Mouse (Mus musculus): ENCODE data around the gene Spast. TPM values are rescaled to one million over a fixed set of nuclear protein-coding genes. Genes with fewer than 3 reads are reported as not detected.

Gene Spast
- 2.5 and 4.1 TPM in 2 replicates for polyA plus RNA-seq (2012; rRNA removed)
- 5.4 and 6.8 TPM in 2 replicates for polyA plus RNA-seq (2014; fragmentation: Nextera tagmentation; extraction: Ambion mirVana)

DNA sequence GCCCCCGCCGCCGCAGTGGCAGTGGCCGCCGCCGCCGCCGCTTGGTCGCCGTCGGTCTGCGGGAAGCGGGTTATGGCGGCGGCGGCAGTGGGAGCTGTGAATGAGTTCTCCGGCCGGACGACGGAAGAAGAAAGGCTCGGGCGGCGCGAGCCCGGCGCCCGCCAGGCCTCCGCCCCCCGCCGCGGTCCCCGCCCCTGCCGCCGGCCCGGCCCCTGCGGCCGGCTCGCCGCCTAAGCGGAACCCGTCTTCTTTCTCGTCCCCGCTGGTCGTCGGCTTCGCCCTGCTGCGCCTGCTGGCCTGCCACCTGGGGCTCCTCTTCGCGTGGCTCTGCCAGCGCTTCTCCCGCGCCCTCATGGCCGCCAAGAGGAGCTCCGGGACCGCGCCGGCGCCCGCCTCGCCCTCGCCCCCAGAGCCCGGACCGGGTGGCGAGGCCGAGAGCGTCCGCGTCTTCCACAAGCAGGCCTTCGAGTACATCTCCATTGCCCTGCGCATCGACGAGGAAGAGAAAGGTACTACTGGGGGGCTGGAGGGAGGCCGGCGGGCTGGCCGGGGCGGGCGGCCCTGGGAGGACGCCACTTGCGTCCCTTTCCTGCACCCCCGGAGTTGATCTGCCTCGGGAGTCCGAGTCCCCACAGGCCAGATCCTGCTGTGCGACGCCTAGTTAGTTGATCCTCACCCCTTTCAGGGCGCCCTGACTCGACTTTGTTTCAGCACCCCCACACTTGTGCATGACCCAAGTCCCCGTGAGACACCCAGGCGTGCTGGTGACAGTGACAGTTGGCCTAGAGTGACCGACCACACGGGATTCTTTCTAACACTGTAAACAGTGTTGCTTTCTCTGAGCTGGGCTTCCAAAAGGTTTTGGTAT lies at the start of gene Spast:
Gene Spast (plus strand): TSS at position 51 of the 868 bp plus-strand sequence.
- peaks cover 12 to 20% of the 10 kb centered on the region in 2 experiments for H3K4me1 ChIP-seq (replicated peaks; ENCODE audit: control insufficient read depth in 2 of 2, insufficient read depth in 2 of 2, low read length in 1 of 2)
- ATAC-seq (ENCODE audit: insufficient read depth) (peak; percentile 89), DNase-seq (ENCODE audit: low read depth in 3 of 3, low spot score in 3 of 3) (peak; percentile 44 to 60 (median 54))
- H3K27ac ChIP-seq, result peak within 1 kb of the TSS; percentile 81
- H3K27me3 ChIP-seq (ENCODE audit: control insufficient read depth, insufficient read depth, low read length), result no peaks in the 10 kb centered on the region
- H3K9me3 ChIP-seq (ENCODE audit: control insufficient read depth, low read length), result no peaks in the 10 kb centered on the region
- H3K4me2 ChIP-seq (ENCODE audit: low read depth), result peak within 1 kb of the TSS; percentile 84
- H3K9ac ChIP-seq (replicated peaks), result peak within 1 kb of the TSS; percentile 82
- H3K36me3 ChIP-seq (replicated peaks; ENCODE audit: control insufficient read depth, insufficient read depth, low read depth), result no peaks in the 10 kb centered on the region
- TF ChIP-seq CTCF (IDR thresholded peaks at IDR 0.05; ENCODE audit: low read depth) (no peak), EP300 (IDR thresholded peaks at IDR 0.05; ENCODE audit: low read depth) (no peak)
- 0% methylated on average over 74 of the region's 90 CpGs for WGBS (ENCODE audit: insufficient replicate concordance)
- peak within 1 kb of the TSS; percentile 68 to 86 for H3K4me3 ChIP-seq (ENCODE audit: insufficient read depth in 1 of 2, low read depth in 2 of 2, low read length in 2 of 2)

DNA sequence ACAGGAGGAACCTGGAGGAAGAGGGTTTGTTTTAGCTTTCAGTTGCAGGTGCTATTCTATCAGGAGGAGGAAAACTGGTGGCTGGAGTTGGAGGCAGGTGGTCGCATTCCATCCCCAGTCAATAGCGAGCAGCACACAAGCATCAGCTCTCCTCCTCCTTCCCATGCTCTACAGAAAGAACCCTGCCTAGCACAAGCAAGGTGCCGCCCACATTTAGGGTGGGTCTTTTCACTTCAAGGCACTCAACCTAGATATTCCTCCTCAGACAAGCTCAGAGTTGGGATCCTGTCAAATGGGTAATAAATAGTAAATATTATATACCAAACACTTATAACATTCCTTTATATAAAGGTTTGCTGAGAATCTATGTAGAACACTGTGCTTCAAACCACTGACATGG lies 48.6 kb upstream of the Spast start:
- Histone ChIP-seq H3K4me2 (ENCODE audit: low read depth) (peak overlapping the region; percentile 89), H3K9ac (replicated peaks) (no peak overlapping the region; the same call in 1 of the 2 replicates), H3K4me3 (ENCODE audit: insufficient read depth in 1 of 2, low read depth in 2 of 2, low read length in 2 of 2) (0 out of 4 replicates have a peak overlapping the region, but pooled peaks of 1 of the 2 experiments have one; percentile 13), H3K36me3 (replicated peaks; ENCODE audit: control insufficient read depth, insufficient read depth, low read depth) (no peaks in the 10 kb centered on the region; the same call in 1 of the 2 replicates), H3K9me3 (ENCODE audit: control insufficient read depth, low read length) (no peaks in the 10 kb centered on the region), H3K27ac (peak overlapping the region; percentile 43), H3K27me3 (ENCODE audit: control insufficient read depth, insufficient read depth, low read length) (no peaks in the 10 kb centered on the region), H3K4me1 (replicated peaks; ENCODE audit: control insufficient read depth in 2 of 2, insufficient read depth in 2 of 2, low read length in 1 of 2) (peaks cover 36 to 44% of the 10 kb centered on the region in 2 experiments)
- no peak for ATAC-seq (ENCODE audit: insufficient read depth)
- TF ChIP-seq CTCF (IDR thresholded peaks at IDR 0.05; ENCODE audit: low read depth), result no peak
- no peak for TF ChIP-seq EP300 (IDR thresholded peaks at IDR 0.05; ENCODE audit: low read depth)
- WGBS (ENCODE audit: insufficient replicate concordance), result 35% methylated on average over 3 of the region's 3 CpGs
- no peak for DNase-seq (ENCODE audit: low read depth in 3 of 3, low spot score in 3 of 3)

DNA sequence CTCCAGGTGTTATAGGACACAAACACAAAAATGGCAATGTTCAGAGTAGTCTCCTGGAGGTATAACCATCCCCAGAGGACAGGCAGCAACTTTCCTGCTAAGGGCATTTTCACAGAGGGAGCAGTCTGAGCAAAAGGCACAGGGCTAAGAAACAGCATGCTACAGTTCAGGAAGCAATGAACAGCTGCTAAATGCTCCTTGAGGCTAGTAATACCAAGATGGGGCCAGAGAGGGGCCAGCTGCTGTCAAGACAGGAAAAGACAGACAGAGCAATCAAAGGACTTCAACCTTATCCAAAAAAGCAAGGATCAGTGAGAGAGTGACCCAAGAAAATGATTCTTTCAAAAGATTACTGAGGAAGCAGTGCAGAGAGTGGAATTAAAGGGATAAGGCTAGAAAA lies 47.9 kb upstream of the Spast start:
- Histone ChIP-seq H3K9me3 (ENCODE audit: control insufficient read depth, low read length) (no peaks in the 10 kb centered on the region), H3K27ac (peak overlapping the region; percentile 43)
- TF ChIP-seq EP300 (IDR thresholded peaks at IDR 0.05; ENCODE audit: low read depth) (no peak), CTCF (IDR thresholded peaks at IDR 0.05; ENCODE audit: low read depth) (no peak)

DNA sequence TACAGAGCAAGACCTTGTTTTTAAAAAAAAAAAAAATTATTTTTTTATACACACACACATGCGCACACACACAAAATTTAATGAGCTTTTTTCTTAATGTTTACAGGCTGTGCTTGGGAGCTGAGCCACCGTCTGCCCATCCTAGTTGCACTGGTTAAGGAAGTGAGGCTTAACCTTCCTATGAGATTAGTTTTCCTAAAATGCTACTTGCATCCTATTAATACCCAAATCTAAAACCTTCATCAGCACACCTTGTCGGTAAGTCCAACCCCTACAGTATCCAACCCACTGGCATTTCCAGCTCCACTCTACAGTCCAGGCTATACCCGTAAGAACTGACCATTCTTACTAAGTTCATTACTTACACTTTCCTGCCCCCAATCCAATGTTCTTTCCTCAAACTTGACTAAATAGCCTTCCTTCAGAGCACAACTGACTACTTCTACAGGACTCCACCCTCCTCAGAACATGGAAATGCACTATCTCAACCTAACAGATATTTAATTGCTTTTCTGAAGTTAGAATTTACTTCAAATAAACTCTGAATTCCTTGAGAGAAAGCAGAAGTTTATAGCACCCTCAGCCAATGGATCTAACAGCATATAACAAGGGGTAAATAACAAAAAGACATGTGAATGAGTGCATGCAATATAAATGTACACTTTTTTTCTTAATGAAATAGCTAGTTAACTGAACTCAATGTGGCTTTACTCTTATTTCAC lies 47.0 kb upstream of the Spast start:
- ATAC-seq (ENCODE audit: insufficient read depth), result no peak
- Histone ChIP-seq H3K27ac (peak overlapping the region; percentile 79), H3K4me2 (ENCODE audit: low read depth) (peak overlapping the region; percentile 89), H3K4me1 (replicated peaks; ENCODE audit: control insufficient read depth in 2 of 2, insufficient read depth in 2 of 2, low read length in 1 of 2) (peaks cover 28 to 38% of the 10 kb centered on the region in 2 experiments), H3K27me3 (ENCODE audit: control insufficient read depth, insufficient read depth, low read length) (no peaks in the 10 kb centered on the region), H3K36me3 (replicated peaks; ENCODE audit: control insufficient read depth, insufficient read depth, low read depth) (no peaks in the 10 kb centered on the region; the same call in 1 of the 2 replicates), H3K4me3 (ENCODE audit: insufficient read depth in 1 of 2, low read depth in 2 of 2, low read length in 2 of 2) (peak overlapping the region; percentile 38 to 84), H3K9ac (replicated peaks) (peak overlapping the region; percentile 66), H3K9me3 (ENCODE audit: control insufficient read depth, low read length) (no peaks in the 10 kb centered on the region)
- no peak for TF ChIP-seq EP300 (IDR thresholded peaks at IDR 0.05; ENCODE audit: low read depth)
- TF ChIP-seq CTCF (IDR thresholded peaks at IDR 0.05; ENCODE audit: low read depth), result no peak
- WGBS (ENCODE audit: insufficient replicate concordance), result 40% methylated on average over 4 of the region's 4 CpGs
- no peak for DNase-seq (ENCODE audit: low read depth in 3 of 3, low spot score in 3 of 3)

More for the DNA sequence above, 47.9 kb upstream of the Spast start:
- ATAC-seq (ENCODE audit: insufficient read depth), result no peak
- Histone ChIP-seq H3K36me3 (replicated peaks; ENCODE audit: control insufficient read depth, insufficient read depth, low read depth) (no peaks in the 10 kb centered on the region; the same call in 1 of the 2 replicates), H3K4me2 (ENCODE audit: low read depth) (peak overlapping the region; percentile 89), H3K27me3 (ENCODE audit: control insufficient read depth, insufficient read depth, low read length) (no peaks in the 10 kb centered on the region), H3K4me3 (ENCODE audit: insufficient read depth in 1 of 2, low read depth in 2 of 2, low read length in 2 of 2) (peak overlapping the region in 1 of 2 experiments; percentile 84; a peak in 2 of 4 replicates), H3K9ac (replicated peaks) (peak overlapping the region; percentile 66), H3K4me1 (replicated peaks; ENCODE audit: control insufficient read depth in 2 of 2, insufficient read depth in 2 of 2, low read length in 1 of 2) (peaks cover 33 to 41% of the 10 kb centered on the region in 2 experiments)
- DNase-seq (ENCODE audit: low read depth in 3 of 3, low spot score in 3 of 3), result no peak
